Mouse (Mus musculus) kidney, adult 2 months (tissue): ENCODE measurements around the gene Myh6.

Experiments used
- CTCF ChIP-seq: fragments of 200-500 bp; conservative IDR thresholded peaks from 2 replicates; pipeline ENCODE4 v1.5.1; 2011; ENCODE audit warnings: low read depth, mild to moderate bottlenecking, control low read depth, low read length, moderate library complexity, mixed read lengths; ENCODE audit not compliant: insufficient read depth, insufficient read length
- POLR2A ChIP-seq: fragments of 200-500 bp; IDR thresholded peaks from one replicate; pipeline ENCODE4 v1.6.1; 2011; ENCODE audit warnings: low read depth, low read length, control low read depth

GRCm38 (mm10) chr14:54950493-54950892, 16.2 kb downstream of the Myh6 start:
- TF ChIP-seq CTCF (no peak), POLR2A (no peak)
